Mouse (Mus musculus): ENCODE measurements around the gene Iffo1. TPM values are rescaled to one million over a fixed set of nuclear protein-coding genes. Genes with fewer than 3 reads are reported as not detected.

The Iffo1 gene
- polyA plus RNA-seq, 1 experiment from 2014 or later = 7.0 TPM

DNA sequence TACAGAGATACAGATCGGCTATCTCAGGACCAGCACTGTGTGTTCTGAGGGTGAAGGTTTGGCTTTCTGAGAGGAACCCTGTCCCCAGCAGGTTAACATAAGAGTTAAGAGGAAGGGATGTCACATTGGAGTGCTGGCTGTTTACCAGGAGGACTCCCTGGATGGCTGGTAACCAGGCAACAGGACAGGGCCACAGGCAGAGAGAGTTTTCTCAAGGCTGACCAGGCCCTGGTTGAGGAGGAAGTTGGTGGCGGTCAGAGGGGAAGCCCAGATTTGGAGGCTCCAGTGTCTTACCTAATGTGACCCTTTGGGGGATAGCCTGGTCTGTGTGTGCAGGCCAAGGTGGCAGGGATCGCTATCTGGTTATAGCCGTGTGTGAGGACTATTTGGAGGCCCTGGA lies 1.8 kb downstream of the Iffo1 start:
- Histone ChIP-seq H3K27ac (ENCODE audit: low read depth, low read length) (peak overlapping the region; percentile 25; the same call in 1 of the 2 replicates), H3K9ac (ENCODE audit: low read depth, low read length) (no peak overlapping the region)

GRCm38 (mm10) chr6:125147329-125147728 lies 2.3 kb downstream of the Iffo1 start:
- Histone ChIP-seq H3K9ac (ENCODE audit: low read depth, low read length) (0 out of 2 replicates have a peak overlapping the region, but pooled peaks have one; percentile 2), H3K4me2 (replicated peaks; ENCODE audit: low read depth, low read length) (peak overlapping the region; percentile 89; the same call in 1 of the 2 replicates), H3K27ac (ENCODE audit: low read depth, low read length) (peak overlapping the region; percentile 78; the same call in 1 of the 2 replicates), H3K9me3 (ENCODE audit: control insufficient read depth, low read length) (no peaks in the 10 kb centered on the region), H3K4me3 (ENCODE audit: low read length) (no peak overlapping the region), H3K36me3 (ENCODE audit: control insufficient read depth, insufficient read depth, low read length) (peaks cover 14% of the 10 kb centered on the region), H3K27me3 (ENCODE audit: control insufficient read depth, insufficient read depth, low read length) (no peaks in the 10 kb centered on the region), H3K4me1 (ENCODE audit: control insufficient read depth, insufficient read depth, low read length) (peaks cover 41% of the 10 kb centered on the region)
- ATAC-seq (ENCODE audit: low FRiP score, low TSS enrichment) = peak; percentile 21; the same call in 1 of the 2 replicates
- 34% methylated on average over 10 of the region's 10 CpGs for WGBS

More for the DNA sequence above, 1.8 kb downstream of the Iffo1 start:
- H3K36me3 ChIP-seq (ENCODE audit: control insufficient read depth, insufficient read depth, low read length) = peaks cover 20% of the 10 kb centered on the region
- no peak for ATAC-seq (ENCODE audit: low FRiP score, low TSS enrichment)
- H3K4me2 ChIP-seq (replicated peaks; ENCODE audit: low read depth, low read length) = peak overlapping the region; percentile 89
- H3K27me3 ChIP-seq (ENCODE audit: control insufficient read depth, insufficient read depth, low read length) = no peaks in the 10 kb centered on the region
- peaks cover 41% of the 10 kb centered on the region for H3K4me1 ChIP-seq (ENCODE audit: control insufficient read depth, insufficient read depth, low read length)
- 0 out of 2 replicates have a peak overlapping the region, but pooled peaks have one; percentile 1 for H3K4me3 ChIP-seq (ENCODE audit: low read length)
- no peaks in the 10 kb centered on the region for H3K9me3 ChIP-seq (ENCODE audit: control insufficient read depth, low read length)
- 71% methylated on average over 4 of the region's 4 CpGs for WGBS

DNA sequence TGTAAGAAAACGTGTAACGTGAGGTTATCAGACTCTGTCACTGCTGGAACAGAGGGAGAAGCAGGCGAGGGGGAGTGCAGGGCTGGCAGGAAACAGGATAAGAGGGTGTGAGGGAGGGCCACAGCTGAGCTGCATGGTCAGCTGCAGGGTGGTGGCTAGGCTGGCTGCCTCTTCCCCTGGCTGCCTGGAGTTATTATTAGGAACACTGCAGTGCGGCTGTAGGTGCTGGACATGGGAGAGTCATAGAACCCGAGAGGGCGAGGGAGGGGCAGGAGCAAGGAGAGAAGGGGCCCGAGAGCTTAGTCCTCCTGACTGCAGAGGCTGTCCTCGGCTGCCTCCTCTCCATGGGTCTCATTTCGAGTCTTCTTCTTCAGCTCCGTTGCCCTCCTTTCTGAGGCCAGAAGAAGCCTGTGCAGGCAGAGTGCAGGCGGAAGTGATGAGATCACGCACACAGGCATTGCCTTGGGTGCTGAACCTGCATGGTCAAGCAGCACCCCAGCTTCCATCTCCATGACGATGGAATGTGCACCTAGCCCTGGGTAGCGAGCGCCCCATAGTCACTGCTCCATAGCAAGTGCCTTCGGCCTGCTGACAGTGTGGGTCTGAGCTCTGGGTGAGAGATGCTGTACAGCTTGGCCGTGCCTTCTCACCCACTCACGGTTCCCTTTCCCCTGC lies 3.3 kb downstream of the Iffo1 start:
- peak; percentile 28 for ATAC-seq (ENCODE audit: low FRiP score, low TSS enrichment)
- Histone ChIP-seq H3K4me1 (ENCODE audit: control insufficient read depth, insufficient read depth, low read length) (peaks cover 41% of the 10 kb centered on the region), H3K4me2 (replicated peaks; ENCODE audit: low read depth, low read length) (peak overlapping the region; percentile 8; the same call in 1 of the 2 replicates), H3K27me3 (ENCODE audit: control insufficient read depth, insufficient read depth, low read length) (no peaks in the 10 kb centered on the region), H3K27ac (ENCODE audit: low read depth, low read length) (peak overlapping the region; percentile 78), H3K4me3 (ENCODE audit: low read length) (no peak overlapping the region; the same call in 1 of the 2 replicates), H3K9me3 (ENCODE audit: control insufficient read depth, low read length) (no peaks in the 10 kb centered on the region), H3K9ac (ENCODE audit: low read depth, low read length) (peak overlapping the region; percentile 31), H3K36me3 (ENCODE audit: control insufficient read depth, insufficient read depth, low read length) (peaks cover 10% of the 10 kb centered on the region)
- WGBS = 43% methylated on average over 18 of the region's 18 CpGs

GRCm38 (mm10) chr6:125148926-125149568 lies 4.0 kb downstream of the Iffo1 start:
- H3K27ac ChIP-seq (ENCODE audit: low read depth, low read length) = peak overlapping the region; percentile 78
- peaks cover 4% of the 10 kb centered on the region; the same call in 1 of the 2 replicates for H3K36me3 ChIP-seq (ENCODE audit: control insufficient read depth, insufficient read depth, low read length)
- H3K4me1 ChIP-seq (ENCODE audit: control insufficient read depth, insufficient read depth, low read length) = peaks cover 41% of the 10 kb centered on the region
- H3K4me2 ChIP-seq (replicated peaks; ENCODE audit: low read depth, low read length) = no peak overlapping the region; the same call in 1 of the 2 replicates
- no peak for ATAC-seq (ENCODE audit: low FRiP score, low TSS enrichment)
- peak overlapping the region; percentile 31; the same call in 1 of the 2 replicates for H3K9ac ChIP-seq (ENCODE audit: low read depth, low read length)
- H3K4me3 ChIP-seq (ENCODE audit: low read length) = no peak overlapping the region
- no peaks in the 10 kb centered on the region for H3K27me3 ChIP-seq (ENCODE audit: control insufficient read depth, insufficient read depth, low read length)
- no peaks in the 10 kb centered on the region for H3K9me3 ChIP-seq (ENCODE audit: control insufficient read depth, low read length)
- 54% methylated on average over 16 of the region's 16 CpGs for WGBS

DNA sequence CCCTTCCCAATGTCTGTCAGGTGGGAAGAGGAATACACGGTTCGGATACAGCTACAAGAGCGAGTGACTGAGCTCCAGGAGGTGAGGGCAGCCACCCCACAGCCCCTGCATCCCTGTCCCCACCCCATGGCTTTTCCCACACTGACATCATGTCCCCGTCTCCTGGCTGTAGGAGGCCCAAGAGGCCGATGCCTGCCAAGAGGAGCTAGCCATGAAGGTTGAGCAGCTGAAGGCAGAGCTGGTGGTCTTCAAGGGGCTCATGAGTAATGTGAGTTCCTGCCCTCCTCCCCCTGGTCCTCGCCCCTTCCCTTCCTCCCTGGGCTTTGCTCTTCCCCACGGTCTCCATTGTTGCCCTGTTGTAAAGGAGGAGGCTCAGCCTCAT lies 4.5 kb downstream of the Iffo1 start:
- H3K9me3 ChIP-seq (ENCODE audit: control insufficient read depth, low read length) = no peaks in the 10 kb centered on the region
- peaks cover 41% of the 10 kb centered on the region for H3K4me1 ChIP-seq (ENCODE audit: control insufficient read depth, insufficient read depth, low read length)
- no peak for ATAC-seq (ENCODE audit: low FRiP score, low TSS enrichment)
- no peak overlapping the region for H3K4me2 ChIP-seq (replicated peaks; ENCODE audit: low read depth, low read length)
- no peak overlapping the region for H3K4me3 ChIP-seq (ENCODE audit: low read length)
- H3K36me3 ChIP-seq (ENCODE audit: control insufficient read depth, insufficient read depth, low read length) = no peaks in the 10 kb centered on the region; the same call in 1 of the 2 replicates
- 70% methylated on average over 7 of the region's 7 CpGs for WGBS
- H3K27ac ChIP-seq (ENCODE audit: low read depth, low read length) = no peak overlapping the region; the same call in 1 of the 2 replicates
- no peaks in the 10 kb centered on the region for H3K27me3 ChIP-seq (ENCODE audit: control insufficient read depth, insufficient read depth, low read length)
- no peak overlapping the region; the same call in 1 of the 2 replicates for H3K9ac ChIP-seq (ENCODE audit: low read depth, low read length)

DNA sequence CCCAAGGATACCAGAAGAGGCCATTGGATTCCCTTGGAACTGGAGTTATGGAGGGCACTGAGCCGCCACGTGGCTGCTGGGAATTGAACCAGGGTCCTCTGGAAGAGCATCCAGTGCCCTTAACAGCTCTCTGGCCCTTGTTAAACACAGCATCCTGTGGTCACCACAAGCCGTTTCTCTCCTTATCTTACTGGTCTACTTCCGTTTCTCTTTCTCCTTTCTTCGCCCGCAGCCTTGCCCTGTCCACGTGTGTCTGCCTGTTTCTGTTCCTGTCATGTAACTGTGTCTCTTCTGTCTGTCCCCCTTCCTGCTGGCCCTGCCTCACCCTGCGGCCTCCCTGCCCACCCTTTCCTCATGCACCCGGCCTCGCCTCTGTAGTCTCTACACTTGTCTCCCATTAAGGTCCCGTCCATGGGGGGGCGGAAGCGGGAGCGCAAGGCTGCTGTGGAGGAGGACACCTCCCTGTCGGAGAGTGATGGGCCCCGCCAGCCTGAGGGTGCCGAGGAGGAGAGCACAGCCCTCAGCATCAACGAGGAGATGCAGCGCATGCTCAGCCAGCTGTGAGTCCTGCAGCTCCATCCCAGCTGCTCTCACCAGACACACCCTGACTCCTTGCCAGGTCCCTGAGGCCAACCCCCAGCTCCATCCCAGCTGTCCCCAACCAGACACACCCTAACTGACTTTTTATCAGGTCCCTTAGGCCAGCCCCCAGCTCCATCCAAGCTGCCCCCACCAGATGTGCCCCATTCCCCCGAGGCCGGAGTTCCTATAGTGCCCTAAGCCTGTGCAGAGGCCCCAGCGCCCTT lies 7.4 kb downstream of the Iffo1 start:
- Histone ChIP-seq H3K27ac (ENCODE audit: low read depth, low read length) (no peak overlapping the region), H3K4me3 (ENCODE audit: low read length) (no peak overlapping the region), H3K9ac (ENCODE audit: low read depth, low read length) (no peak overlapping the region), H3K9me3 (ENCODE audit: control insufficient read depth, low read length) (no peaks in the 10 kb centered on the region), H3K4me2 (replicated peaks; ENCODE audit: low read depth, low read length) (no peak overlapping the region), H3K36me3 (ENCODE audit: control insufficient read depth, insufficient read depth, low read length) (no peaks in the 10 kb centered on the region; the same call in 1 of the 2 replicates), H3K27me3 (ENCODE audit: control insufficient read depth, insufficient read depth, low read length) (no peaks in the 10 kb centered on the region), H3K4me1 (ENCODE audit: control insufficient read depth, insufficient read depth, low read length) (peaks cover 28% of the 10 kb centered on the region)
- ATAC-seq (ENCODE audit: low FRiP score, low TSS enrichment) = no peak
- WGBS = 74% methylated on average over 22 of the region's 22 CpGs

GRCm38 (mm10) chr6:125153018-125153389 lies 8.0 kb downstream of the Iffo1 start:
- ATAC-seq (ENCODE audit: low FRiP score, low TSS enrichment) = no peak
- no peak overlapping the region for H3K9ac ChIP-seq (ENCODE audit: low read depth, low read length)
- H3K4me1 ChIP-seq (ENCODE audit: control insufficient read depth, insufficient read depth, low read length) = peaks cover 25% of the 10 kb centered on the region
- 69% methylated on average over 5 of the region's 5 CpGs for WGBS
- no peak overlapping the region for H3K4me3 ChIP-seq (ENCODE audit: low read length)
- H3K9me3 ChIP-seq (ENCODE audit: control insufficient read depth, low read length) = no peaks in the 10 kb centered on the region
- no peaks in the 10 kb centered on the region; the same call in 1 of the 2 replicates for H3K36me3 ChIP-seq (ENCODE audit: control insufficient read depth, insufficient read depth, low read length)
- H3K27ac ChIP-seq (ENCODE audit: low read depth, low read length) = no peak overlapping the region
- H3K4me2 ChIP-seq (replicated peaks; ENCODE audit: low read depth, low read length) = no peak overlapping the region
- H3K27me3 ChIP-seq (ENCODE audit: control insufficient read depth, insufficient read depth, low read length) = no peaks in the 10 kb centered on the region

DNA sequence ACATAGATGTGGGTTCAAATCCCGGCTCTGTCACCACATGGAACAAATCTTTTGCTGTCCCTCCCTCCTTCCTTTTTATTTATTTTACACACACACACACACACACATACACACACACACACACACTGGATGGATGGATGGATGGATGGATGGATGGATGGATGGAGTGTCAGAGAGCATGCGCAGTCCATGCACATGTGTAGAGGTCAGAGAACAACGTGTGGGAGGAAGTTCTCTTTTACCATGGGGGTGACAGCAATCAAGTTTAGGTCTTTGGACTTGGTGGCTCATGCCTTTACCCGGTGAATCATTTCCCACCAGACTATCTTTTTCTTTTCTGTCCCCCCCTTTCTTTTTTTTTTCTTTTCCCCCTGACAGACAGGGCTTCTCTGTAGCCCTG lies 8.6 kb downstream of the Iffo1 start:
- H3K27ac ChIP-seq (ENCODE audit: low read depth, low read length) = no peak overlapping the region
- no peak overlapping the region for H3K9ac ChIP-seq (ENCODE audit: low read depth, low read length)
- no peaks in the 10 kb centered on the region for H3K9me3 ChIP-seq (ENCODE audit: control insufficient read depth, low read length)
- no peak overlapping the region for H3K4me2 ChIP-seq (replicated peaks; ENCODE audit: low read depth, low read length)
- H3K36me3 ChIP-seq (ENCODE audit: control insufficient read depth, insufficient read depth, low read length) = peaks cover 4% of the 10 kb centered on the region; the same call in 1 of the 2 replicates
- ATAC-seq (ENCODE audit: low FRiP score, low TSS enrichment) = no peak
- peaks cover 19% of the 10 kb centered on the region for H3K4me1 ChIP-seq (ENCODE audit: control insufficient read depth, insufficient read depth, low read length)
- no peaks in the 10 kb centered on the region for H3K27me3 ChIP-seq (ENCODE audit: control insufficient read depth, insufficient read depth, low read length)
- 88% methylated on average over 4 of the region's 4 CpGs for WGBS
- H3K4me3 ChIP-seq (ENCODE audit: low read length) = no peak overlapping the region

Measured in kidney, embryonic 14.5 days (tissue).